Mouse (Mus musculus) testis, adult 2 months (tissue): ENCODE results near the gene Naglu.

Source experiments
- CTCF ChIP-seq: fragments of 200-500 bp; IDR thresholded peaks from 2 replicates; pipeline ENCODE4 v1.5.1; 2012; ENCODE audit warnings: low read depth, mild to moderate bottlenecking, inconsistent platforms, low read length, moderate library complexity; ENCODE audit not compliant: control insufficient read depth, insufficient read depth, insufficient replicate concordance
- POLR2A ChIP-seq: fragments of 200-500 bp; IDR thresholded peaks from 2 replicates; pipeline ENCODE4 v1.6.1; 2012; ENCODE audit warnings: low read depth, mild to moderate bottlenecking, inconsistent platforms, low read length, moderate library complexity; ENCODE audit not compliant: control insufficient read depth

- no peak for TF ChIP-seq POLR2A
- no peak for TF ChIP-seq CTCF
Observed at GRCm38 (mm10) chr11:101061049-101061448, 8.8 kb upstream of the Naglu start.
